Mouse (Mus musculus): ENCODE results near the gene Sapcd1. TPM values are rescaled to one million over a fixed set of nuclear protein-coding genes. Genes with fewer than 3 reads are reported as not detected.

The Sapcd1 gene
- total RNA-seq, 2 experiments from 2014 or later: 0.22 to 1.5 TPM

GRCm38 (mm10) chr17:35031880-35032279 lies 4.1 kb upstream of the Sapcd1 start:
- no peak for ATAC-seq (ENCODE audit: poor library complexity, severe bottlenecking)

DNA sequence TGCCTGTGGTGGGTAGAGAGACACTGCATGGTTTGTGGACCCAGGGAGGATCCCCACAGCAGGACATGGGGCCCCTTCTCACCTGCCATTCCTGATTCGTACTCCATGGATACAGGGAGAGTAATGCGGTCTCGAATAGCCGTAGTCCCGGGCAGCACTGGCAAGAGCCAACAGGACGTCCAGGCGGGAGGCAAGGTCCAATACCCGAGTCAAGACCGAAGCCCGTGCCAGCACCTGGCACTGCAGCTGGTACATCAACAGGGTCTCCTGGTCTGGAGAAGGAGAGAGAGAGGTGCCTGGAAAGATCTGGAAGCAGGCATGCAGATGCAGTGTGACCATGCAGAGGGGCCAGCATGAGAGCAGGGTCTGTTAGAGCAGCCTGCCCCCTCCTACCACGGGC lies 3.5 kb upstream of the Sapcd1 start:
- ATAC-seq (ENCODE audit: poor library complexity, severe bottlenecking): no peak

- ATAC-seq (ENCODE audit: poor library complexity, severe bottlenecking): peak; percentile 78
Measured at GRCm38 (mm10) chr17:35029691-35030532, 2.1 kb upstream of the Sapcd1 start.

DNA sequence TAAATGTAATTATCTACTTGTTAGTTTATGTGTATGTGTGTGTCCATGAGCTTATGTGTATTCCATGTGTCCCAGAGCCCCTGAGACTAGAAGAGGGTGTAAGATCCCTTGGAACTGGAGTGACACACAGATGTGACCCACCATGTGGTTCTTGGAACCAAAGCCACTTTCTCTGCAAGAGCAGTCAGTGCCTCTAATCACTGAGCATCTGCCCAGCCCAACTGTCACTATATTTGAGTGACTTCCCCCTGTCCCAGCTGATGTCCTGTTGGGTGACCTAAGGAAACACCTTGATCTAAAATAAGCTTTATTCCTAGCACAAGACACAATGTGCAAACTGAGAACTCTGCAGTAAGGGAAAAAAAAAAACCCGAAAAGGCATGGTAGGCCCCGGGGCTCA lies 499 bp upstream of the Sapcd1 start:
- no peak for ATAC-seq (ENCODE audit: poor library complexity, severe bottlenecking)

GRCm38 (mm10) chr17:35026206-35026605 lies 1.6 kb downstream of the Sapcd1 start:
- no peak for ATAC-seq (ENCODE audit: poor library complexity, severe bottlenecking)

- ATAC-seq (ENCODE audit: poor library complexity, severe bottlenecking): no peak
Measured at GRCm38 (mm10) chr17:35024691-35025488, 2.9 kb downstream of the Sapcd1 start.

DNA sequence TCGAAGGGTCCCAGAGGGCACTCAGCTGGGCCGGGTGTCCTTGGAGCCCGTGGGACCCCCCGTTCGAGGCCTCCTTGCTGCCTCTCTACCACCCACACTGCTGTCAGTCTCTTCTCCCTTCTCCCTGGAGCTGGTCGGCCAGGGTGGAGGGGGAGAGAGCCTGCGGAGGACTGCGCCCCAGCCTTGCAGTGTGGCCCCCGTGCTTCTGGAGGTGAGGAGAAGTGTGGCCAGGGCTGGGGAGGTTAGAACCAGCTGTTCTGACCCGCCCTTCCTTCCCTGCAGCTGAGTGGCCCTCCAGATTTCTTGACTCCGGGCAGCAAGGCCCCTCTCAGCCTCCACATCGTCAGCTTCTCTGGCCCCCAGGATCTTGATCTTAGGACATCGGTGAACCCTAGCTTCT lies 3.6 kb downstream of the Sapcd1 start:
- no peak for ATAC-seq (ENCODE audit: poor library complexity, severe bottlenecking)

DNA sequence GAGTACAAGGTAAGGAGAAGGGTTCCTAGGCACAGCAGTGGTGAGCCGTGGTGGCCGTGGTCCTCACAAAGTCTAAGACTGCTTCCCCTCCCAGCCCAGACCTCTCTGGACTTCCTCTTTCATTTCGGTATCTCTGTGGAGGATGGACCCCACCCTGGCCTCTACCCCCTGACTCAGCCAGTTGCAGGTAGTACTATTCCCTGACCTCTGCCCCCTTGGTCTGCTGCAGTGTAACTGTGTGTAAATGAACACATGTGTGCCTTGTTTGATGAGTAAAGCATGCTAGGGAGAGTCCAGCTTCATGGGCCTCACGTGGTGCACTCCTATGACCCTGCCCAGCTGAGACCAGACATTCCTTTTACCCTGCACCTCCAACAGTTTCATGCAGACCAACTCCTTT lies 4.1 kb downstream of the Sapcd1 start:
- peak; percentile 83 for ATAC-seq (ENCODE audit: poor library complexity, severe bottlenecking)

DNA sequence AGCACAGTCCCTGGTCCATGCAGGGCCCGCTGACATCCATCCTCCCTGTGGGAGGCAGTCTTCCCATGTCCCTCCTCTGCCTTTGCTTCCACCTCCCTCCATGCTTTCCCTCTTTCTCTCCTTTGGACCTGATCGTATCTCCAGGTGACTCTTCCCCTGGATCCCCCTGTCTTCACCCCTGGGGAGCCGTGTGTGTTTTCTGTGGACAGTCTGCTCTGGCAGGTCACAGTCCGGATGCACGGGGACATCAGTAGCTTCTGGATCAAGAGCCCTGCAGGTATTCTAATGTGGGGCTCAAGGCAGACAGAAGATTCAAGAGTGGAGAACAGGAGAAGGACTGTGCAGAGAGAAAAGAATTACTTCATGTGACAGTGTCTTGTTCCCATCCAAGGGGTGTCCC lies 4.6 kb downstream of the Sapcd1 start:
- no peak for ATAC-seq (ENCODE audit: poor library complexity, severe bottlenecking)

DNA sequence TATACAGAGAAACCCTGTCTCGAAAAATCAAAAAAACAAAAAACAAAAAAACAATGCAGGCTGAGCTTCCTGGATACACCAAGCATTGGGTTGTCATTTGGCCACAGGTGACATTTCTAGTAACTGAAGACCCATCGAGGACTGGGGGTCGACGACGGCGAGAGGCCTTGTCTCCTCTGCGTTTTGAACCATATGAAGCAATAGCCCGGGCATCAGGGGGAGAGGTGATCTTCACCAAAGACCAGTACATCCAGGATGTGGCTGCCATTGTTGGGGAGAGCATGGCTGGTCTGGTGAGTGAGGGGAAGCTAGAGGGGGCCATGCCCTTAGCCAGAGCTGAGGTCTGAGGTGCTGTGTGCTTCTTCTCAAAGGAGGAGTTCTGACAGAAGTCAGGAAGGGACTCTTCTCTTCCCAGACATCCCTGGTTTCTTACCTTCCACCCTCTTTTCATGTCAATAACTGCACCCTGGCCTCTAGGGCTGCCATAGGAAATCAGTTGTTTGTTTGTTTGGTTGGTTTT lies 5.2 kb downstream of the Sapcd1 start:
- ATAC-seq (ENCODE audit: poor library complexity, severe bottlenecking): no peak

GRCm38 (mm10) chr17:35021842-35022477 lies 5.9 kb downstream of the Sapcd1 start:
- ATAC-seq (ENCODE audit: poor library complexity, severe bottlenecking): no peak

GRCm38 (mm10) chr17:35021163-35021808 lies 6.5 kb downstream of the Sapcd1 start:
- ATAC-seq (ENCODE audit: poor library complexity, severe bottlenecking): peak; percentile 76

DNA sequence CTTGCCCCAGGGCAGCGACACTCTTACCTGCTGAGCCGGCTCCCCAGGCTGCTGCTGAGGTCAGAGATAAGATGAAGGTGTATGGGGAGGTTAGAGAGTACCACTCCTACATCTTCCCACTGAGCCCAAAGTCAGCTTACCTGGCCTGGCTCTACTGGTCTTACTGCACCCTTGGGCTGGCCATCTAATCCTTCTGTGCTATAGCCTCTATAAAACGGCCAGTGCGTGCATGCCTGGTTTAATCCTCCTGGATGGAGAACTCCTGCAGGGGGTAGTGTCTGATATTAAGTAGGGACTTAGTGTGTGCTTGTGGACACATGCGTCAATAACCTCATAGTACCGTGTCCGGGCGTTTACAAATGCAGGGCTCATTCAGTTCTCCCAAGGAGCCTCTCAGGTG lies 7.3 kb downstream of the Sapcd1 start:
- no peak for ATAC-seq (ENCODE audit: poor library complexity, severe bottlenecking)

GRCm38 (mm10) chr17:35019894-35020293 lies 7.9 kb downstream of the Sapcd1 start:
- ATAC-seq (ENCODE audit: poor library complexity, severe bottlenecking): no peak

DNA sequence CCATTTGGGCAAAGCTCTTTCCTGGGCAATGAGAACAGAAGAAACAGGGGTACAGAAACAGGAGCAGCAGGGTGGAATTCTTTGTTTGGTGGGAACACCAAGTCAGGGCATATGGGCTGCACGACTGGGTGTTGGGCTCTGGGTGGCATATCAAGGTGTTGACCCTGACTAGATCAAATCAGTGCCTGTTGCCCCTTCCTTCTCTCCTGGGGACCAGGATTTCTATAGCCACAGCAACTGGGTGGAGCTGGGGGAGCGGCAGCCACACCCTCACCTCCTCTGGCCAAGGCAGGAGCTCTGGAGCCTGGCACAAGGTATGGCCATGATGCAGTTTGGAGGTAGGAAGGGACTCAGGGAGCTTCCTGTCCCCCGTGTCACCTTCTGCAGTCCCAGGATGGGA lies 9.6 kb downstream of the Sapcd1 start:
- ATAC-seq (ENCODE audit: poor library complexity, severe bottlenecking): no peak

DNA sequence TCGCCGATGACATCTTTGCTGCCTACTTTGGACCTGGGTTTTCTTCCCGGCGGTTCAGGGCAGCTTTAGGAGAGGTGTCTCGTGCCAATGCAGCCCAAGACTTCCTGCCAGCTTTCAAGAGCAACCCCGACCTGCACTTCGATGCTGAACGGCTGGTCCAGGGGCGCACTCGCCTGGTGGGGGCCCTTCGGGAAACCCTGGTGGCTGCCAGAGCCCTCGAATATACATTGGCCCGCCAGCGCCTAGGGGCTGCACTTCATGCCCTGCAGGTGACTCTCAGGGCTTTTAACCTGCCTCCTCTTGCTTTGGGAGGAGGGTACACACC lies 10.1 kb downstream of the Sapcd1 start:
- no peak for ATAC-seq (ENCODE audit: poor library complexity, severe bottlenecking)

DNA sequence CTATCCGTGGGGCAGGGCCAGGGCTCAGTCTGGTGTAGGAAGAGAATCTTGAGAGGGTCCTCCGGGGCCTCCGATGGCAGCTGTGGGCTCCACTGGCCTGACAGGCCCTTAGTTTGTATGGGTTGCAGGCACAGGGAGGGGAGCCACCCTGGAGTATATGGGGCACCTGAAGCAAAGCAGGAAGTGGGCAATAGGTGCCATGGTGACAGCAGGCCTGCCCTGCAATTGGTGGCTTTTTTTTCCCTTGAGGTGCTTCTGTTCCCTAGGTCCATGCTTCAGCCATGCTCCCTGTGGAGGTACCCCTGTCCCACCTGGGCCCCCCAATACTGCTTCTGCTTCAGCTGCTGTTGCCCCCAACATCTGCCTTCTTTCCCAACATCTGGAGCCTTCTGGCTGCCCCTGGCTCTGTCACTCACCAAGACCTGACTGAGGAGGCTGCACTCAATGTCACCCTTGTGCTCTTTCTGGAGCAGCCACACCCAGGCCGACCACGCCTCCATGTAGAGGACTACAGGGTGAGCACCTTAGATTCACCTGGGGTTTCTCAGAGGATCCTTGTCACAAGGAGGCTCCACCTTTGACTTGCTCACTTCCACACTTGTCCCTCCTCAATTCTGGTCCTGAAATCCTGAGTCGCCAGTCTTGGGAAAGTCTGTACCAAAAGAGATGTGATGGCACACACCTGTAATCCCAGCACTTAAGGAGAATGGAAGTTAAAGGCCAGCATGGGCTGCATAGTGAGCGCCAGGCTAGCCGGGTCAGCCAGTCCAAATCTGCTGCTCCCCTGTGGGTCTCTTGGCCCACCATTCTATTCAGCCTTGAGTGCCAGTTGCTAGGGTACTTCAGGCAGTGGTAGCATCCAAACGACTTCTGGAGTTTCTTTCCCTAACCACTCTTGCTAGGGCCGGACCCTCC lies 10.8 kb downstream of the Sapcd1 start:
- no peak for ATAC-seq (ENCODE audit: poor library complexity, severe bottlenecking)

GRCm38 (mm10) chr17:35016376-35016775 lies 11.4 kb downstream of the Sapcd1 start, which contains the start of gene Vwa7:
Gene Vwa7, plus strand, starts transcription at chr17:35016579.
- no peak for ATAC-seq (ENCODE audit: poor library complexity, severe bottlenecking)

GRCm38 (mm10) chr17:35015296-35015695 lies 12.5 kb downstream of the Sapcd1 start:
- ATAC-seq (ENCODE audit: poor library complexity, severe bottlenecking): no peak

- ATAC-seq (ENCODE audit: poor library complexity, severe bottlenecking): no peak
Measured at GRCm38 (mm10) chr17:35013221-35013620, 14.6 kb downstream of the Sapcd1 start.

Data from megakaryocyte, adult 5-6 weeks (primary cell).